Mouse (Mus musculus): ENCODE results near the gene Prcc.
"Not testable (repeated sequence)": the region's sequence is repeated elsewhere in the genome, so short reads cannot be mapped to it uniquely, and the experiment has no call there.

DNA sequence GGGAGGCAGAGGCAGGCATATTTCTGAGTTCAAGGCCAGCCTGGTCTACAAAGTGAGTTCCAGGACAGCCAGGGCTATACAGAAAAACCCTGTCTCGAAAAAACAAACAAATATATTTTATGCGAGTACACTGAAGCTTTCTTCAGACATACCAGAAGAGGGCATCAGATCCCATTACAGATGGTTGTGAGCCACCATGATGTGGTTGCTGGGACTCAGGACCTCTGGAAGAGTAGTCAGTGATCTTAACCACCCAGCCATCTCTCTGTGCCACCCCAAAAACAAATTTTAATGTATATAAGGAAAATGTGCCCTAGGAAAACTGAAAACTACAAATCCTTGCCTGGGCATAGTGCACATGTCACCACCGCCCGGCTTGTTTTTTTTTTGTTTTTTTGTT is 2.0 kb upstream of the Prcc start:
- TF ChIP-seq CTCF, EP300 (IDR thresholded peaks at IDR 0.05; ENCODE audit: low read depth): not testable (repeated sequence)

All from heart, postnatal 0 days (tissue).